Mouse (Mus musculus): Measurements from ENCODE around the gene Gm4858.

- no peak for TF ChIP-seq CTCF (IDR thresholded peaks at IDR 0.05; ENCODE audit: low read depth)
- no peak for TF ChIP-seq EP300 (IDR thresholded peaks at IDR 0.05; ENCODE audit: low read depth)
Measured at GRCm38 (mm10) chr3:93023411-93024184, 45.0 kb upstream of the Gm4858 start.
